ENCODE assay signal across 26 mouse cellular contexts in genomic region chr8:57432802-57433201, GRCm38 (mm10). TPM values are rescaled to one million over a fixed set of nuclear protein-coding genes. Genes with fewer than 3 reads are reported as not detected.
DNase-seq lines count a peak whose midpoint lies in the region; ATAC-seq and TF ChIP-seq lines count a peak whose summit lies in the region.
"Had no signal": no experiment of that assay in that cellular context is flagged by ENCODE, and none has a peak within 500 bp of the region (broad histone marks: within the 10 kb centered on the region; RNA-seq: fewer than 3 reads in every experiment).

No protein-coding gene starts in this region.

- intact Hi-C loops in left cerebral cortex, postnatal 4 days (cut with DNase I): no loop called here

- no peak overlapping the region for H3K4me2 ChIP-seq in lung, postnatal 0 days (replicated peaks; ENCODE audit: low read depth, low read length)
- H3K4me2 ChIP-seq in hindbrain, embryonic 11.5 days (replicated peaks; ENCODE audit: low read depth, low read length): no peak overlapping the region
- H3K4me2 ChIP-seq: embryonic facial prominence, embryonic 12.5 days; lung, embryonic 14.5 days; midbrain, embryonic 15.5 days; neural tube, embryonic 15.5 days had no signal

- peak; percentile 11 to 28 for DNase-seq in lung, adult 18-20 months
- DNase-seq in lung, adult 2 months: no peak
- peak; percentile 75 for DNase-seq in lung, postnatal 0 days (ENCODE audit: low spot score)
- DNase-seq in hindbrain, embryonic 11.5 days (ENCODE audit: low spot score): no peak
- no peak for DNase-seq in left cerebral cortex, postnatal 4 days
- DNase-seq: adrenal gland, postnatal 36 days; cerebellum, adult 11-12 months; cerebellum, postnatal 10 days; kidney, adult 8-10 months; kidney, postnatal 10 days; lung, embryonic 14.5 days had no signal

- peak; percentile 79 for ATAC-seq in lung, postnatal 0 days
- ATAC-seq in megakaryocyte, adult 5-6 weeks (ENCODE audit: poor library complexity, severe bottlenecking): peak; percentile 85
- no peak for ATAC-seq in hindbrain, embryonic 11.5 days (ENCODE audit: low FRiP score)
- ATAC-seq in inflammation-experienced regulatory T-cells, adult 6 months: no peak
- ATAC-seq: midbrain, embryonic 15.5 days had no signal

- WGBS in lung, adult 2 months: 61% methylated on average over 5 of the region's 5 CpGs
- WGBS in lung, postnatal 0 days: 60% methylated on average over 5 of the region's 5 CpGs
- 84% methylated on average over 5 of the region's 5 CpGs for WGBS in hindbrain, embryonic 11.5 days

- peaks cover 2% of the 10 kb centered on the region; the same call in 1 of the 2 replicates for H3K4me1 ChIP-seq in lung, adult 2 months (ENCODE audit: control insufficient read depth, insufficient read depth, low read length)
- H3K4me1 ChIP-seq in lung, postnatal 0 days (ENCODE audit: insufficient read depth, low read depth, low read length): peaks cover 4% of the 10 kb centered on the region; the same call in 1 of the 2 replicates
- H3K4me1 ChIP-seq in hindbrain, embryonic 11.5 days (replicated peaks; ENCODE audit: control insufficient read depth, insufficient read depth, low read length): 0 out of 2 replicates have a peak, but pooled peaks cover 2% of the 10 kb centered on the region
- H3K4me1 ChIP-seq: heart, embryonic 10.5 days had no signal

- H3K36me3 ChIP-seq in lung, postnatal 0 days (ENCODE audit: insufficient read depth, low read length): no peaks in the 10 kb centered on the region
- no peaks in the 10 kb centered on the region for H3K36me3 ChIP-seq in hindbrain, embryonic 11.5 days (ENCODE audit: control insufficient read depth, insufficient read depth, low read length)
- H3K36me3 ChIP-seq: embryonic facial prominence, embryonic 12.5 days; heart, embryonic 10.5 days; hindbrain, embryonic 10.5 days; limb, embryonic 10.5 days; midbrain, embryonic 15.5 days; neural tube, embryonic 15.5 days had no signal

- H3K9me3 ChIP-seq in lung, postnatal 0 days (ENCODE audit: low read length): no peaks in the 10 kb centered on the region
- H3K9me3 ChIP-seq in hindbrain, embryonic 11.5 days (ENCODE audit: control insufficient read depth, low read length): no peaks in the 10 kb centered on the region
- H3K9me3 ChIP-seq: embryonic facial prominence, embryonic 12.5 days; heart, embryonic 10.5 days; hindbrain, embryonic 10.5 days; limb, embryonic 10.5 days; midbrain, embryonic 15.5 days; neural tube, embryonic 15.5 days had no signal

- no peak for TF ChIP-seq POLR2A in lung, adult 2 months (IDR thresholded peaks at IDR 0.05; ENCODE audit: borderline replicate concordance, extremely low read depth, low read depth, low read length)

- H3K27me3 ChIP-seq in lung, postnatal 0 days (replicated peaks; ENCODE audit: insufficient read depth, low read length): no peaks in the 10 kb centered on the region
- H3K27me3 ChIP-seq in hindbrain, embryonic 11.5 days (ENCODE audit: control insufficient read depth, insufficient read depth, low read length): no peaks in the 10 kb centered on the region
- H3K27me3 ChIP-seq: embryonic facial prominence, embryonic 12.5 days had no signal

- H3K4me3 ChIP-seq in lung, adult 2 months (replicated peaks; ENCODE audit: extremely low read depth, low read depth, low read length): no peak overlapping the region
- H3K4me3 ChIP-seq in lung, postnatal 0 days (ENCODE audit: low read depth, low read length): no peak overlapping the region
- no peak overlapping the region for H3K4me3 ChIP-seq in hindbrain, embryonic 11.5 days (ENCODE audit: low read depth, low read length)
- H3K4me3 ChIP-seq: embryonic facial prominence, embryonic 12.5 days; heart, embryonic 10.5 days; hindbrain, embryonic 10.5 days; left cerebral cortex, adult 2 months; limb, embryonic 10.5 days; midbrain, embryonic 15.5 days; neural tube, embryonic 15.5 days had no signal

- no peak overlapping the region for H3K27ac ChIP-seq in lung, postnatal 0 days (ENCODE audit: low read length)
- no peak overlapping the region for H3K27ac ChIP-seq in hindbrain, embryonic 11.5 days (ENCODE audit: low read depth, low read length)
- H3K27ac ChIP-seq: embryonic facial prominence, embryonic 12.5 days; heart, embryonic 10.5 days; hindbrain, embryonic 10.5 days; left cerebral cortex, adult 2 months; limb, embryonic 10.5 days; midbrain, embryonic 15.5 days; neural tube, embryonic 15.5 days; stomach, postnatal 0 days had no signal

- no peak overlapping the region for H3K9ac ChIP-seq in lung, postnatal 0 days (replicated peaks; ENCODE audit: low read depth)
- H3K9ac ChIP-seq in hindbrain, embryonic 11.5 days (ENCODE audit: low read depth, low read length): no peak overlapping the region
- H3K9ac ChIP-seq: embryonic facial prominence, embryonic 12.5 days; lung, embryonic 14.5 days; midbrain, embryonic 15.5 days; neural tube, embryonic 15.5 days had no signal

- TF ChIP-seq EP300 in lung, postnatal 0 days (IDR thresholded peaks at IDR 0.05): peak; percentile 28; the same call in 1 of the 2 replicates

- TF ChIP-seq CTCF in lung, adult 2 months (IDR thresholded peaks at IDR 0.05; ENCODE audit: insufficient read depth, low read length): no peak
- no peak for TF ChIP-seq CTCF in lung, postnatal 0 days (IDR thresholded peaks at IDR 0.05)

RNA-seq across cellular contexts. Expression of gene Scrg1, which starts 22.9 kb away (rescaled TPM):
- 0.64 and 0.68 TPM in 2 replicates for polyA plus RNA-seq in lung, adult 2 months (2012; rRNA removed)
- 0.47 and 0.55 TPM in 2 replicates for polyA plus RNA-seq in lung, postnatal 0 days (2015; fragmentation: Nextera tagmentation; extraction: Ambion mirVana)
- total RNA-seq in megakaryocyte, adult 5-6 weeks (2015): 16.7 and 27.0 TPM in 2 replicates
- total RNA-seq in megakaryocyte, adult 5-6 weeks (2017): 2.2 and 10.8 TPM in 2 replicates
- polyA plus RNA-seq in hindbrain, embryonic 11.5 days (2014; fragmentation: Nextera tagmentation; extraction: Ambion mirVana): 1.4 and 1.6 TPM in 2 replicates
- polyA plus RNA-seq in inflammation-experienced regulatory T-cells, adult 6 months (2017; shearing (Covaris generic)): not detected
- 10 to 100 TPM; 20.1 to 20.3 TPM for total RNA-seq in left cerebral cortex, postnatal 4 days (2021)
- total RNA-seq: ES-E14; gastrocnemius, adult 18-20 months; liver, adult 2 months had no signal
- polyA plus RNA-seq: forebrain, embryonic 11.5 days; limb, embryonic 10.5 days; liver, adult 2 months; thymus, postnatal 0 days had no signal

RNA-seq across cellular contexts. Expression of gene Sap30, which starts 54.9 kb away (rescaled TPM):
- 6.3 and 9.4 TPM in 2 replicates for polyA plus RNA-seq in lung, adult 2 months (2012; rRNA removed)
- polyA plus RNA-seq in lung, postnatal 0 days (2015; fragmentation: Nextera tagmentation; extraction: Ambion mirVana): 17.3 and 18.5 TPM in 2 replicates
- total RNA-seq in megakaryocyte, adult 5-6 weeks (2015): 85.2 and 101 TPM in 2 replicates
- 144 and 145 TPM in 2 replicates for total RNA-seq in megakaryocyte, adult 5-6 weeks (2017)
- polyA plus RNA-seq in hindbrain, embryonic 11.5 days (2014; fragmentation: Nextera tagmentation; extraction: Ambion mirVana): 109 and 115 TPM in 2 replicates
- 1 to 10 TPM in 1 of 3 experiments, under 1 TPM in 1, not detected in 1; 0.39 to 2.6 TPM for polyA plus RNA-seq in inflammation-experienced regulatory T-cells, adult 6 months (2017; shearing (Covaris generic))
- total RNA-seq in left cerebral cortex, postnatal 4 days (2021): 10 to 100 TPM; 12.5 to 13.8 TPM

Comparison
In these comparisons a context has a peak if more than half of its experiments do, and no peak if none do; other contexts are left out.
1. DNase-seq: peak in lung, adult 18-20 months (2 of 2) and lung, postnatal 0 days (single experiment); none in lung, adult 2 months (single experiment), hindbrain, embryonic 11.5 days (single experiment) and left cerebral cortex, postnatal 4 days (single experiment).
2. ATAC-seq: peak in lung, postnatal 0 days (single experiment) and megakaryocyte, adult 5-6 weeks (single experiment); none in hindbrain, embryonic 11.5 days (single experiment) and inflammation-experienced regulatory T-cells, adult 6 months (single experiment).